Mouse (Mus musculus): ENCODE data around the gene Ptpn13. TPM values are rescaled to one million over a fixed set of nuclear protein-coding genes. Genes with fewer than 3 reads are reported as not detected.

Gene Ptpn13
- 5.2 TPM for polyA plus RNA-seq (2015; fragmentation: Illumina TruSeq; extraction: RNeasy Lipid Tissue Mini Kit (QIAGEN cat#74804); ENCODE audit: low read depth, low replicate concordance)

GRCm38 (mm10) chr5:103424678-103425319 lies at the start of gene Ptpn13:
Gene Ptpn13 (plus strand): TSS chr5:103425192.

DNA sequence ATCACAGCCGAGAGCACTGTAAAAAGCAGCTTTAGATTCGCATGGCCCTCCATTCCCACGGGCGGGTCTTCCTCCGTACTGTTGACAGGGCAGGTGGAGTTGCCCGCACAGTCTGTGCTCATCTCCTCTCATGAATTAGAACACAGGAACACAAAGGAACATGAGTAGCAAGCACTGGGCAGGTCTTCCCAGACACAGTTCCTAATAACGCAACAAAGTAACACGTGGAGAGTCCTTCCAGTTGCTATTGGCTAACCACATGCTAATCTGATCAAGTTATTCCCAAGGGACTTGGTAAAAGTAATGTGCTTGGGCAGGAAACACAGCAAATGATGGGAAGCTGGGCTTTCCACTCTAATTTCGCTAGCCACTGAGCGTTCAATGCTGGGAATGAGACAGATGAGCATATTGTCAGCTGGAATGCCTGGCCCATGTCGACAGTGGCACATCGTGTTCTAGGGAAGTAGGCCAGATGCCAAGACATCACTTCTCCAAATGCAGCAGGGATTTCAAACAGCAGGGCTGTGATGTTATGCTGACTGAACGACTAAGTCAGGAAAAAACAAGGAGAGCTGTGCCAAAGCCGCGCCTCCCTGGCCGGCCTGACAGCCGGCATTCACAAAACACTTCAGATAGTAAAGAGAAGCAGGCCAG lies 204.2 kb downstream of the Ptpn13 start, which contains the start of gene Slc10a6:
TSS of gene Slc10a6 (minus strand) at position 293 of the 654 bp plus-strand sequence.

Other genes starting within 250 kb of the Ptpn13 start
- gene Mapk10, start 213.9 kb upstream of the Ptpn13 start, polyA plus RNA-seq (2015; fragmentation: Illumina TruSeq; extraction: RNeasy Lipid Tissue Mini Kit (QIAGEN cat#74804); ENCODE audit: low read depth, low replicate concordance), result 273 TPM
- not detected for gene Slc10a6, start 204.2 kb downstream of the Ptpn13 start, polyA plus RNA-seq (2015; fragmentation: Illumina TruSeq; extraction: RNeasy Lipid Tissue Mini Kit (QIAGEN cat#74804); ENCODE audit: low read depth, low replicate concordance)
- not detected for gene 1700016H13Rik, start 230.8 kb downstream of the Ptpn13 start, polyA plus RNA-seq (2015; fragmentation: Illumina TruSeq; extraction: RNeasy Lipid Tissue Mini Kit (QIAGEN cat#74804); ENCODE audit: low read depth, low replicate concordance)